Mouse (Mus musculus): ENCODE results near the gene Wipi1.

Wipi1 gene

DNA sequence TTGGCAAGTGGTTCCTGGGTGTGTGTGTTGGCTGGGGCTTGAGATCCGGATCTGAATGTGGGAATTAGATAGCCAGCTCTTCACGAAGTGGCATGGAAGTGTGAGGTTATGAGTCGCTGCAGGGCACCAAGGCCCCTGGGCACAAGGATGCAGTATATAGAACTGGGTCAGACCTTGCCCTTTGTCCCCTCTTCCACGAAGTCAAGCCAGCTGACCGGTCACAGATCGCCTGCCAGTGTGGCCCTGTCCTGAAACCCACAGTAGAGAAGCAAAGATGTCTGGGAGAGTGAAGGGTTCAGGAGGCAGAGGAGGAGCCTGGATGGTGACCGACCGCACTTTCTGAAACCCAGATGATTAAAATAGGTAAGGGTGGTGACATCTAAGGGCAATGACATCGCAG lies 68.3 kb downstream of the Wipi1 start:
- DNase-seq (ENCODE audit: low read depth, low spot score) = no peak

DNA sequence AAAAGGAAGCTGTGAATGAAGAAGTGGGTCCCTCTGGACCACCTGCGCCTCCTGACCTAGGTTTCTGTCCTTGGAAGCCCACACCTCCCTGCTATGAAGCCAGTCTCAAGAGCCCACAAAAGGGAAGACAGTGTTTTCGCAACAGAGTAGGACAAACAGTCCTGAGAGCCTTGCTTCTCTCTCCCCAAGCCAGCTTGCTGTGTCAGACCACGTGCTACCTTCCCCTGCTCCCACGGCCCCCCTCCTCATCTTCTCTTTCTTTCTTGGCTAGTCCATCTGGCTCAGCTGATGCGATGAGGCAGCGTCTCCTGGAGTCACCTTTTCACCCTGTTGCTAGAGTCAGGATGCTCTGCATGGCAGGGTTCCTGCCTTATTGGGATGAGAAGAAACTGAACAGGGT lies 72.5 kb downstream of the Wipi1 start:
- DNase-seq (ENCODE audit: low read depth, low spot score) = no peak

DNA sequence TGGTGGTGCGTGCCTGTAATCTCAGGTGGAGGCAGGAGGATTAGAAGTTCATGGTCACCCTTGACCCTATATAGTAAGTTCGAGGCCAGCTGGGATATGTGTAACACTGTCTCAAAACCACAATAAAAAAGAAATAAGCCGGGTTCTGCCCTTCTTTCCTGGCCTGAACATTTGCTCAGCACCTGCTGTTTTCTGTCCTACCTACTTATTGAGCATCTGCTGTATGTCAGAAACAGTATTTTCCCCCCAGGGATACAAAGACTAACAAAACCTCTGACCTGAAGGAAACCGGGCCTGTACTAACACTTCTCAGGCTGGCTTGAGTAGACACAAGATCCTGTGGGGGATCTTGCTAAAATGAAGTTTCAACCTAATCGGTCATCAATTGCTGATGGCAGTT lies 74.8 kb downstream of the Wipi1 start:
- DNase-seq (ENCODE audit: low read depth, low spot score) = peak; percentile 39

DNA sequence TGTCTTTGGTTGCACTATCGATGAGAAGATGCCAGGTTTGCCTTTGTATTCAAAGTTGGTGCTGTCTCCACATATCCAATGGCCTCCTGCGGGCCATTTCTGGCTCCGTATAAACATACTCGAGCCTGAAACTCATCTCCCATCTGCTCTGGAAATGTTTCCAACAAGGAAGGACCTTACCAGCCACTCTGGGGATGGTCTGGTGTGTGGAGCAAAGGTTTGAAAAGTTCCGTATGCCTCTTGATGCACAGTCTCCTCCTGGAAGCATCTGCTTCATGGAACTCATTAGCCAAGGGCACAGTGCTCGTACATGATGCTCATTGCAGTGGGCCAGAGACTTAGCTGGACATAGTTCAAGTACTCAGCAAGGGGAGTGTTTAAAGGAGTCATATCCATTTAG lies 75.8 kb downstream of the Wipi1 start:
- peak; percentile 82 for DNase-seq (ENCODE audit: low read depth, low spot score)

DNA sequence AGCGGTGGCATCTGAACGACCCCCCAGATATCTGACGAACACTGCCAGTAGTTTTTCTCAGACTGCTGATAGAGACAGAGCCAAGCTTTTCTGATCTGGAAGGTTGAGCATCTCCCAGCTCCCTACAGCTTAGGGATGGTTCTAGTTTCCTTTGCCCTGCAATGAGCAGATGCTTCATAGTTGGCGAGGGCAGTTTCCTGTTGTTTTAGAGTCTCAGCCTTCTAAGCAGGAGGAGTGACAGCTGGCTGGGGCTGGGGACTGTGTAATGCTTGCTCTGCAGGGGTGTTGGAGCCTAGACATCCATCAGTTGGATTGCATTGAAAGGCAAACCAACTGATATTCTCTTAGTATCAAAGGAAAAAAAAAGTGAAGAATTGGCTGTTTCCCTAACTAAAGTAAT lies 81.7 kb downstream of the Wipi1 start:
- peak; percentile 62 for DNase-seq (ENCODE audit: low read depth, low spot score)

DNA sequence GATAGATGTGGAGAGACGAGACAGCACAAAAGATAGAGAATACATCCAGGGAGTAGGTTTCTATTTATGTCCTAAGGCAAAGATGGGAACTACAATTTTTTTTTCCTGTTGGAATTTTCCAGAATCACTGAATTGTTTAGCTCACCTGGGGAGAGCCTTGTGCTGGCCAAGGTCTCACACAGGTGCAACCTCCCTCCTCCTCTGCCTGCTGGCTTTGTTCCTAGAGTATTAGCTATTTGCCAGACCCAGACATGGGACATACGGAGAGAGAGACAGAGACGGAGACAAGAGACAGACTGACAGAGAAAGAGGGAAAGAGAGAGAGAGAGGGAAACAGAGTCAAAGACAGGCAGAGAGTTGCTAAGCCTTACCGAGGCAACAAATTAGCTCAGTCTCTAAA lies 86.2 kb downstream of the Wipi1 start:
- peak; percentile 89 for DNase-seq (ENCODE audit: low read depth, low spot score)

DNA sequence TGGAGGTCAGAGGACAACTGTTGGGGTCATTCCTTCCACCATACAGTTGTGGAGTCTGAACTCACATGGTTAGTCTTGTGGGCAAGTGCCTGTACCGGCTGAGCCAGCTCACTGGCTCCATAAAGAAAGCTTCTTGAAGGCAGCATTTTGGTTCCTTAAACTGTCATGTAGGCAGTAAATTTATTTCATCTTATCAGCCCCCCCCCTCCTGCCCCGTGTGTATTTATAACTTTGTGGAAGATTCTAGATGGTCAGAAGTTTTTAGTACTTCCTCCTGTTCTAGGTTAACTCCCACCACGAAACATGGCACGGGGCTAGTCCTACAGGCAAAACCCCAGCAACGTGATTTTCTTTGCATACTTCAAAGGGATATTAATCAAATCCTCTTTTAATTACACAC lies 86.9 kb downstream of the Wipi1 start:
- DNase-seq (ENCODE audit: low read depth, low spot score) = no peak
